Mouse (Mus musculus) c-Kit-positive CD71-positive TER-119-negative erythroid progenitor cells, embryonic 14.5 days (primary cell): Measurements from ENCODE around the gene Gm10037.

Experiments
- DNase-seq: peaks from one replicate; pipeline ENCODE4 v3.0.0-alpha.2; 2013; ENCODE audit warnings: low read depth

The Gm10037 gene

DNA sequence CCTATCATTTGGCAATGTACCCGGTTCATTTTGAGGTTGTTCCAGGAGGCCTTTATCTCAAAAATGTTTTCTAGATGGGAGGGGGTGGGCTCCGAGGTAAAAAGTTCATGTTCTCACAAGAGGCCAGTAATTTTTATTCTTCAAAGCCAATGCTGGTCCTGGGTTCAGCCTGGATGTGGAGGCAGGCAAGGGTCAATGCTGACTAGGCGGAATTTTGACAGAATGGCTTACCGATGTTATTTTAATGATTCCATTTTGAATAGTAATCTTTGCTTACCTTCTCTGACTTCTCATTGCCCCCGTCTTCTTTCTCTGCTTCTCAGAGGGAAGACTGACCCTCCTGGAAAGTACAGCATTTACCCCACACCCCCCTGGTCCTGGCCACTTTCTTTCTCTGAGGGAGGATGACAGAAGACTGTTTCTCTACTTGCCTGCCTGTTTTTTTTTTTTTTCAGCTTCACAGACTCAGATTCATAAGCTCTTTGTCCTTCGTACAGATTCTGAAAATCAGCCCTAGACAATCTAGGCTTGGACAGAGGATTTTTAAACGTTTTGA is 45.9 kb downstream of the Gm10037 start:
- no peak for DNase-seq

GRCm38 (mm10) chr13:67883966-67884365 is 53.1 kb downstream of the Gm10037 start:
- no peak for DNase-seq
